Mouse (Mus musculus): ENCODE measurements at regions not wholly inside any gene's neighbourhood (a gene's known extent, or its start where the extent isn't known, plus 50 kb on each side); places are given as distances from the start of the nearest gene placed in this dataset.

DNA sequence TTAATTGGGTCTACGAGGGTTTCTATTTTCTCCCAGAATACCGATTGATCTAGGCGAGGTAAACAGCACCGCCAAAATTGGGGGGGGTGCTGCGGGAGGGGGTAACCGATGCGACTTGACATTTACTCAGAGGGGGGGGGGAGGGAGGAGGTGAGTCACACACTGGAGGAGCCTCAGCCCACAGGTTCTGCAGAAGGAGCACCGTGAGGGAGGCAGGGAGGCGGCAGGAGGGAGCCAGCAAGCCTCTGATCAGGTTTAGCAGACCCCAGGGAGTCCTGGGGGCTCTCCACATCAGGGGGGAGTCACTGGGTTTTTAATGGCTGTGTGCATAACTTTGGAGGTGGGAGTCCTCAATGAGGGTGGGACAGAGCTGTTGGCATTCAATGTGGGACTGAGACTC is 51.3 kb upstream of the Ier5l start:
- no peaks in the 10 kb centered on the region for H3K9me3 ChIP-seq (replicated peaks; ENCODE audit: control insufficient read depth, low read length)
- H3K4me1 ChIP-seq (ENCODE audit: control insufficient read depth, insufficient read depth, low read length): no peaks in the 10 kb centered on the region
- no peak overlapping the region for H3K4me2 ChIP-seq (ENCODE audit: low read length)
- no peak for ATAC-seq
- no peaks in the 10 kb centered on the region for H3K27me3 ChIP-seq (replicated peaks; ENCODE audit: control insufficient read depth, insufficient read depth, low read length)
- no peak for DNase-seq (ENCODE audit: low spot score)
- H3K36me3 ChIP-seq (ENCODE audit: control insufficient read depth, insufficient read depth, low read length): no peaks in the 10 kb centered on the region
- no peak overlapping the region for H3K4me3 ChIP-seq (ENCODE audit: low read depth, low read length)
- no peak overlapping the region for H3K27ac ChIP-seq (ENCODE audit: low read depth, low read length)
- no peak overlapping the region for H3K9ac ChIP-seq (ENCODE audit: low read length)
- WGBS: 35% methylated on average over 9 of the region's 9 CpGs

DNA sequence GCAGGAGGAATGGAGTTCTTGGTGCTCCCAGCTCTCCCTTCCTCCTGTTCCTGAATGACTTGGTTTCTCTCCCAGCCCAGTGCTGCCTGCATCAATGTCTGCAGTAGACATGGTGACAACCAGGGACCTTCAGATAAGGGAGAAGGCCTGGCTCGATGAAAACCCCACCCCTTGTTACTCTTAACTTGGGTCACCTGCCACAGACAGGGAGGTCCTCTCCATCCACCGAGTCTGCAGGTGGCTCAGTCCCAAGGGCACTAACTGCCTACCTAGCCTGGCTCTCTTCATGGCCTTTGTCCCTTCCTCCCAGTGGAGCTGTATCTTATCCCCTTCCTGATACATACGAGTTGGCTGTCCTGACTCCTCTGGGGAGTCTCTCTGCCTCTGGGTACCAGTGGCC is 51.8 kb upstream of the Ier5l start:
- H3K27me3 ChIP-seq (replicated peaks; ENCODE audit: control insufficient read depth, insufficient read depth, low read length): no peaks in the 10 kb centered on the region
- H3K9me3 ChIP-seq (replicated peaks; ENCODE audit: control insufficient read depth, low read length): no peaks in the 10 kb centered on the region
- no peak overlapping the region for H3K4me2 ChIP-seq (ENCODE audit: low read length)
- 58% methylated on average over 3 of the region's 3 CpGs for WGBS
- no peak overlapping the region for H3K27ac ChIP-seq (ENCODE audit: low read depth, low read length)
- H3K36me3 ChIP-seq (ENCODE audit: control insufficient read depth, insufficient read depth, low read length): no peaks in the 10 kb centered on the region
- H3K4me1 ChIP-seq (ENCODE audit: control insufficient read depth, insufficient read depth, low read length): no peaks in the 10 kb centered on the region
- no peak for DNase-seq (ENCODE audit: low spot score)
- ATAC-seq: no peak
- H3K9ac ChIP-seq (ENCODE audit: low read length): no peak overlapping the region
- no peak overlapping the region for H3K4me3 ChIP-seq (ENCODE audit: low read depth, low read length)

DNA sequence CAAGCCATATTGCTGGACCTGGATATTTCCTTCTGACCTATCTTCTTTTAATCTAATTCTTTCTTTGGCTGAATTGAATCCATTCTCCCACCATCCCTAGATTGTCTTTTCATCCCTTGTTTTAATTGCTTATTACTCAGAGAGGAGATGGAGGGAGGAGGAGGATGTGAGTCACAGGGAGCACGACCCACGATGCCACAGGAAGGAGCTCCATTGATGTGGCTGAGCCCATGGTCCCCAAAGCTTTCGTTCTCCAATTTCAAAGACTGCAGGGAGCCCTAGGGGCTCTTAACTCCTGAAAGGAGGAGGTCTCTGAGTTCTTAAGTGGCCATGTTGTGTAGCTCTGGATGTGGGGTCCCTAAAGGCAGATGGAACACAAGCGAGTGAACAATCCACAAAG is 53.5 kb upstream of the Ier5l start:
- Histone ChIP-seq H3K9ac (ENCODE audit: low read length) (no peak overlapping the region), H3K27ac (ENCODE audit: low read depth, low read length) (no peak overlapping the region), H3K9me3 (replicated peaks; ENCODE audit: control insufficient read depth, low read length) (no peaks in the 10 kb centered on the region), H3K4me1 (ENCODE audit: control insufficient read depth, insufficient read depth, low read length) (no peaks in the 10 kb centered on the region), H3K4me2 (ENCODE audit: low read length) (no peak overlapping the region), H3K36me3 (ENCODE audit: control insufficient read depth, insufficient read depth, low read length) (no peaks in the 10 kb centered on the region), H3K27me3 (replicated peaks; ENCODE audit: control insufficient read depth, insufficient read depth, low read length) (no peaks in the 10 kb centered on the region), H3K4me3 (ENCODE audit: low read depth, low read length) (no peak overlapping the region)
- DNase-seq (ENCODE audit: low spot score) (no peak), ATAC-seq (no peak)
- WGBS: 39% methylated on average over 4 of the region's 4 CpGs

GRCm38 (mm10) chr2:30532948-30533347 is 58.9 kb upstream of the Ier5l start:
- Histone ChIP-seq H3K27ac (ENCODE audit: low read depth, low read length) (no peak overlapping the region), H3K4me3 (ENCODE audit: low read depth, low read length) (no peak overlapping the region), H3K27me3 (replicated peaks; ENCODE audit: control insufficient read depth, insufficient read depth, low read length) (no peaks in the 10 kb centered on the region), H3K9ac (ENCODE audit: low read length) (no peak overlapping the region), H3K4me2 (ENCODE audit: low read length) (no peak overlapping the region), H3K36me3 (ENCODE audit: control insufficient read depth, insufficient read depth, low read length) (no peaks in the 10 kb centered on the region), H3K9me3 (replicated peaks; ENCODE audit: control insufficient read depth, low read length) (no peaks in the 10 kb centered on the region), H3K4me1 (ENCODE audit: control insufficient read depth, insufficient read depth, low read length) (no peaks in the 10 kb centered on the region)
- DNase-seq (ENCODE audit: low spot score) (no peak), ATAC-seq (no peak)

DNA sequence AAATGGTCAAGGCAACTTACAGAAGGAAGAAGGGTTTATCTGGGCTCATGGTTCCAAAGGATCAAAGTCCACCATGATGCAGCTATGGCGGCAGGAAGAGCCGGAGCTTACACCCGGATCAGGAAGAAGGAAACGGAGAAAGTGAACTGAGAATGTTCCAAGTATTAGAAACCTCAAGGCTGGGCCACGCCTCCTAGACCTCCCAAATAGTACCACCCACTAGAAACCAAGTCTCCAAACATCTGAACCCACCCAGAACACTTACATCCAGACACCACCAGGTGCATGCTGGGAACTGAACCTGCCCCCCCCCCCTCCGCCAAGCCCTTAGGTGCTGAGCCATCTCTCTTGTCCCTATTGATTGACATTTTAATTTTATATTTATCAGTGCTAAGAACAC is 59.3 kb upstream of the Ier5l start:
- no peak overlapping the region for H3K4me2 ChIP-seq (ENCODE audit: low read length)
- no peak overlapping the region for H3K9ac ChIP-seq (ENCODE audit: low read length)
- ATAC-seq (no peak), DNase-seq (ENCODE audit: low spot score) (no peak)
- no peak overlapping the region for H3K4me3 ChIP-seq (ENCODE audit: low read depth, low read length)
- H3K9me3 ChIP-seq (replicated peaks; ENCODE audit: control insufficient read depth, low read length): no peaks in the 10 kb centered on the region
- no peaks in the 10 kb centered on the region for H3K27me3 ChIP-seq (replicated peaks; ENCODE audit: control insufficient read depth, insufficient read depth, low read length)
- WGBS: 96% methylated on average over 6 of the region's 6 CpGs
- H3K36me3 ChIP-seq (ENCODE audit: control insufficient read depth, insufficient read depth, low read length): no peaks in the 10 kb centered on the region
- no peaks in the 10 kb centered on the region for H3K4me1 ChIP-seq (ENCODE audit: control insufficient read depth, insufficient read depth, low read length)
- no peak overlapping the region for H3K27ac ChIP-seq (ENCODE audit: low read depth, low read length)

GRCm38 (mm10) chr2:30534485-30534884 is 60.4 kb upstream of the Cstad start:
- Histone ChIP-seq H3K27ac (ENCODE audit: low read depth, low read length) (no peak overlapping the region), H3K4me2 (ENCODE audit: low read length) (no peak overlapping the region), H3K9ac (ENCODE audit: low read length) (no peak overlapping the region), H3K9me3 (replicated peaks; ENCODE audit: control insufficient read depth, low read length) (no peaks in the 10 kb centered on the region), H3K4me1 (ENCODE audit: control insufficient read depth, insufficient read depth, low read length) (no peaks in the 10 kb centered on the region), H3K36me3 (ENCODE audit: control insufficient read depth, insufficient read depth, low read length) (no peaks in the 10 kb centered on the region), H3K27me3 (replicated peaks; ENCODE audit: control insufficient read depth, insufficient read depth, low read length) (no peaks in the 10 kb centered on the region), H3K4me3 (ENCODE audit: low read depth, low read length) (no peak overlapping the region)
- ATAC-seq: no peak
- no peak for DNase-seq (ENCODE audit: low spot score)
- 65% methylated on average over 10 of the region's 10 CpGs for WGBS

DNA sequence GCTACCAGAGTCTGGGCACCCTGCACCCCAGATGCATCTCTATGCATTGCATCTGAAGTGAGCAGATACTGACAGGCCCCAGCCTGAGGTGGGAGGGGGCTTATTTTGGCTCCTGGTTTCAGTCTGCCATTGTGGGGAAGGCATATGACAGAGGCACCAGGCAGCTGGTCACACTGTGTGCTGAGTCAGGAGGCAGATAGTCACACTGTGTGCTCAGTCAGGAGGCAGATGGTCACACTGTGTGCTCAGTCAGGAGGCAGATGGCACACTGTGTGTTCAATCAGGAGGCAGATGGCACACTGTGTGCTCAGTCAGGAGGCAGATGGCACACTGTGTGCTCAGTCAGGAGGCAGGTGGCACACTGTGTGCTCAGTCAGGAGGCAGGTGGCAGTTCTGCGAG is 55.5 kb upstream of the Cstad start:
- H3K4me2 ChIP-seq (ENCODE audit: low read length): no peak overlapping the region
- H3K4me3 ChIP-seq (ENCODE audit: low read depth, low read length): no peak overlapping the region
- H3K4me1 ChIP-seq (ENCODE audit: control insufficient read depth, insufficient read depth, low read length): no peaks in the 10 kb centered on the region
- H3K27me3 ChIP-seq (replicated peaks; ENCODE audit: control insufficient read depth, insufficient read depth, low read length): no peaks in the 10 kb centered on the region
- DNase-seq (ENCODE audit: low spot score) (no peak), ATAC-seq (no peak)
- no peaks in the 10 kb centered on the region for H3K9me3 ChIP-seq (replicated peaks; ENCODE audit: control insufficient read depth, low read length)
- WGBS: 94% methylated on average over 1 of the region's 1 CpGs
- no peak overlapping the region for H3K27ac ChIP-seq (ENCODE audit: low read depth, low read length)
- H3K9ac ChIP-seq (ENCODE audit: low read length): no peak overlapping the region
- no peaks in the 10 kb centered on the region for H3K36me3 ChIP-seq (ENCODE audit: control insufficient read depth, insufficient read depth, low read length)

DNA sequence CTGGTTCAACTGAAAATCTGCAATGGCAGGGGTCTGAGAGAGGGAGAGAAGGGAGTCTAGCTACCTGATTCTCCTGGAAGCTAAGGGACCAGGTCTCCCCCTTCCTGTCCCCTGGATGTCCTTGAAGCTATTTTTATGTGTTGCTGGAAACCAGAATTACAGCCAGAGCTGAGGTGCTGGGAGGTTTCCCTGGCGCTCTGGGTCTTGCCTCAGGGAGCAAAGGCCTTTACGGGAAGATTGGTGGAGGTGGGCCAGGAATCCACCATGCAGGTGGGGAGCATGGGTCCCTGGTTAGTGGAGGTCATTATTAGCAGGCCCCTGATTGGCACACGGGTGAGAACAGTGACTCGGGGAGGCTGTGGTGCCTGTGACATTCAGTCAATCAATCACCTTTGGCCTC is 53.3 kb upstream of the Cstad start:
- H3K4me3 ChIP-seq (ENCODE audit: low read depth, low read length): no peak overlapping the region
- no peaks in the 10 kb centered on the region for H3K9me3 ChIP-seq (replicated peaks; ENCODE audit: control insufficient read depth, low read length)
- no peak overlapping the region for H3K4me2 ChIP-seq (ENCODE audit: low read length)
- 51% methylated on average over 4 of the region's 4 CpGs for WGBS
- H3K36me3 ChIP-seq (ENCODE audit: control insufficient read depth, insufficient read depth, low read length): no peaks in the 10 kb centered on the region
- no peak overlapping the region for H3K9ac ChIP-seq (ENCODE audit: low read length)
- H3K4me1 ChIP-seq (ENCODE audit: control insufficient read depth, insufficient read depth, low read length): peaks cover 8% of the 10 kb centered on the region
- H3K27me3 ChIP-seq (replicated peaks; ENCODE audit: control insufficient read depth, insufficient read depth, low read length): no peaks in the 10 kb centered on the region
- ATAC-seq: no peak
- DNase-seq (ENCODE audit: low spot score): no peak
- H3K27ac ChIP-seq (ENCODE audit: low read depth, low read length): no peak overlapping the region

DNA sequence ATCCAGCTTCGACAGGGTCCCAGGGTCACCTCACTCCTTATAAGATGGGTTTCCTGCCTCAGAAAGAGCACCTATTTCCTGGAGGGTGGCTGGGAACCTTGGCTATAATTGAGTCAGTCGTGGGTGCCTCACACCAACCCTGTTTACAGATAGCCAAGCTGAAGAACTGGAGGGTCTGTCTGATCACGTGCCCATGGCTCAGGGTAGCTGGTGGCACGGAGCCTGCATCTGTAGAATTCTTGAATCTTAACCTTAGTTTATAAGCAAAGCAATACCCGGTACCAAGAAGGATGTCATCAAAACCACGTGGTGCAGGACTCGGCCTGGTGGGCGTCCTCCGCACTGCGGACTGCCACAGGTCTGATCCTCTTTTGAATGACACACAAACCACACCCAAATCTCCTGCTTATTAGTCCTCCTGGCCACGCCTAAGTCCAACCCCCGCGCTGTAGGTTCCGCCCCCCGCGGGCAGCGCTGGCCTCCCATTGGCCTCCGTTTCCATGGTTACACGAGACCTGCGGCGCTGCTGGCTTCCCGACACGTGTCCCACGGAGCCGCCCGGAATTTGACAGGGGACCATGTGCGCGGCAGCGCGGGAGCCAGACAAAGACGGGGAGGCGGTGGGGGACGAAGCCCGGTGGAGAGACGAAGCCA is 49.9 kb upstream of the Cstad start:
- H3K4me1 ChIP-seq (ENCODE audit: control insufficient read depth, insufficient read depth, low read length): peaks cover 8% of the 10 kb centered on the region
- no peaks in the 10 kb centered on the region for H3K9me3 ChIP-seq (replicated peaks; ENCODE audit: control insufficient read depth, low read length)

More for the DNA sequence above, 49.9 kb upstream of the Cstad start:
- DNase-seq (ENCODE audit: low spot score) (peak; percentile 98), ATAC-seq (peak; percentile 94)
- H3K4me3 ChIP-seq (ENCODE audit: low read depth, low read length): peak overlapping the region; percentile 3
- 2% methylated on average over 35 of the region's 35 CpGs for WGBS
- no peaks in the 10 kb centered on the region for H3K27me3 ChIP-seq (replicated peaks; ENCODE audit: control insufficient read depth, insufficient read depth, low read length)
- no peaks in the 10 kb centered on the region for H3K36me3 ChIP-seq (ENCODE audit: control insufficient read depth, insufficient read depth, low read length)
- peak overlapping the region; percentile 76 for H3K27ac ChIP-seq (ENCODE audit: low read depth, low read length)
- peak overlapping the region; percentile 48 for H3K9ac ChIP-seq (ENCODE audit: low read length)
- H3K4me2 ChIP-seq (ENCODE audit: low read length): peak overlapping the region; percentile 46
